Mouse (Mus musculus): ENCODE results near the gene AC124108.1. TPM values are rescaled to one million over a fixed set of nuclear protein-coding genes. Genes with fewer than 3 reads are reported as not detected.

AC124108.1 gene
- not detected for polyA plus RNA-seq (2014; fragmentation: Illumina TruSeq; extraction: RNeasy Lipid Tissue Mini Kit (QIAGEN cat#74804); ENCODE audit: low read depth, low replicate concordance)

GRCm38 (mm10) chr1:132191093-132191785, at the start of gene AC124108.1, which contains the start of gene Lemd1:
Gene AC124108.1 (plus strand): TSS chr1:132191457.
Gene Lemd1 (plus strand): TSS chr1:132191431.

GRCm38 (mm10) chr1:132229667-132230066, 38.4 kb downstream of the AC124108.1 start, which contains the start of gene Gm10188:
Gene Gm10188 (minus strand): TSS chr1:132229767.

Other genes with a start within 250 kb of the AC124108.1 start
- 5.8 TPM for gene Slc45a3, start 228.5 kb upstream of the AC124108.1 start, polyA plus RNA-seq (2014; fragmentation: Illumina TruSeq; extraction: RNeasy Lipid Tissue Mini Kit (QIAGEN cat#74804); ENCODE audit: low read depth, low replicate concordance)
- 26.0 TPM for gene Elk4, start 183.8 kb upstream of the AC124108.1 start, polyA plus RNA-seq (2014; fragmentation: Illumina TruSeq; extraction: RNeasy Lipid Tissue Mini Kit (QIAGEN cat#74804); ENCODE audit: low read depth, low replicate concordance)
- gene Mfsd4a, start 123.4 kb upstream of the AC124108.1 start, polyA plus RNA-seq (2014; fragmentation: Illumina TruSeq; extraction: RNeasy Lipid Tissue Mini Kit (QIAGEN cat#74804); ENCODE audit: low read depth, low replicate concordance) = 88.5 TPM
- 1.9 TPM for gene Cdk18, start 51.8 kb upstream of the AC124108.1 start, polyA plus RNA-seq (2014; fragmentation: Illumina TruSeq; extraction: RNeasy Lipid Tissue Mini Kit (QIAGEN cat#74804); ENCODE audit: low read depth, low replicate concordance)
- not detected for gene Lemd1, start within 50 bp of the AC124108.1 start, polyA plus RNA-seq (2014; fragmentation: Illumina TruSeq; extraction: RNeasy Lipid Tissue Mini Kit (QIAGEN cat#74804); ENCODE audit: low read depth, low replicate concordance)
- gene Gm10188, start 38.3 kb downstream of the AC124108.1 start, polyA plus RNA-seq (2014; fragmentation: Illumina TruSeq; extraction: RNeasy Lipid Tissue Mini Kit (QIAGEN cat#74804); ENCODE audit: low read depth, low replicate concordance) = not detected
- 2.7 TPM for gene Klhdc8a, start 107.2 kb downstream of the AC124108.1 start, polyA plus RNA-seq (2014; fragmentation: Illumina TruSeq; extraction: RNeasy Lipid Tissue Mini Kit (QIAGEN cat#74804); ENCODE audit: low read depth, low replicate concordance)
- 33.4 TPM for gene Nuak2, start 124.7 kb downstream of the AC124108.1 start, polyA plus RNA-seq (2014; fragmentation: Illumina TruSeq; extraction: RNeasy Lipid Tissue Mini Kit (QIAGEN cat#74804); ENCODE audit: low read depth, low replicate concordance)
- gene Tmcc2, start 199.8 kb downstream of the AC124108.1 start, polyA plus RNA-seq (2014; fragmentation: Illumina TruSeq; extraction: RNeasy Lipid Tissue Mini Kit (QIAGEN cat#74804); ENCODE audit: low read depth, low replicate concordance) = 0.73 TPM
- gene Dstyk, start 226.1 kb downstream of the AC124108.1 start, polyA plus RNA-seq (2014; fragmentation: Illumina TruSeq; extraction: RNeasy Lipid Tissue Mini Kit (QIAGEN cat#74804); ENCODE audit: low read depth, low replicate concordance) = 20.1 TPM